Mouse (Mus musculus): ENCODE measurements around the gene Acss3.

- TF ChIP-seq EP300 (IDR thresholded peaks at IDR 0.05; ENCODE audit: low read depth) (no peak), CTCF (IDR thresholded peaks at IDR 0.05; ENCODE audit: low read depth) (no peak)
Observed at GRCm38 (mm10) chr10:106975193-106976141, 148.0 kb downstream of the Acss3 start.
